Mouse (Mus musculus): Measurements from ENCODE around the gene Pola1. TPM values are rescaled to one million over a fixed set of nuclear protein-coding genes. Genes with fewer than 3 reads are reported as not detected.
A peak's percentile ranks its signal among the peaks of the same experiment; 100 is the strongest.

The Pola1 gene
- total RNA-seq (2022), result 1 to 10 TPM; 4.2 to 5.2 (median 4.6) TPM

- DNase-seq (ENCODE audit: low spot score), result peak; percentile 86
Observed at GRCm38 (mm10) chrX:93631657-93632449, at the start of gene Pola1. TSS of gene Pola1 (minus strand) at chrX:93632155.

GRCm38 (mm10) chrX:93676228-93676627, 44.3 kb upstream of the Pola1 start:
- DNase-seq (ENCODE audit: low spot score), result no peak

- peak; percentile 1 for DNase-seq (ENCODE audit: low spot score)
Observed at GRCm38 (mm10) chrX:93674836-93675795, 43.2 kb upstream of the Pola1 start.

GRCm38 (mm10) chrX:93674432-93674831, 42.5 kb upstream of the Pola1 start:
- DNase-seq (ENCODE audit: low spot score), result no peak

- no peak for DNase-seq (ENCODE audit: low spot score)
Observed at GRCm38 (mm10) chrX:93664787-93665186, 32.8 kb upstream of the Pola1 start.

- no peak for DNase-seq (ENCODE audit: low spot score)
Observed at GRCm38 (mm10) chrX:93663919-93664586, 32.1 kb upstream of the Pola1 start.

GRCm38 (mm10) chrX:93655153-93655552, 23.2 kb upstream of the Pola1 start:
- no peak for DNase-seq (ENCODE audit: low spot score)

GRCm38 (mm10) chrX:93654218-93655002, 22.5 kb upstream of the Pola1 start, which contains the start of gene Pcyt1b:
TSS of gene Pcyt1b (plus strand) at chrX:93654863.
- no peak for DNase-seq (ENCODE audit: low spot score)

GRCm38 (mm10) chrX:93650738-93651137, 18.8 kb upstream of the Pola1 start:
- DNase-seq (ENCODE audit: low spot score), result no peak

- DNase-seq (ENCODE audit: low spot score), result no peak
Observed at GRCm38 (mm10) chrX:93644022-93644421, 12.1 kb upstream of the Pola1 start.

GRCm38 (mm10) chrX:93643600-93643999, 11.6 kb upstream of the Pola1 start:
- DNase-seq (ENCODE audit: low spot score), result no peak

- no peak for DNase-seq (ENCODE audit: low spot score)
Observed at GRCm38 (mm10) chrX:93634861-93635375, 3.0 kb upstream of the Pola1 start.

GRCm38 (mm10) chrX:93630256-93630655, 1.7 kb downstream of the Pola1 start:
- DNase-seq (ENCODE audit: low spot score), result no peak

- no peak for DNase-seq (ENCODE audit: low spot score)
Observed at GRCm38 (mm10) chrX:93602214-93602613, 29.7 kb downstream of the Pola1 start.

GRCm38 (mm10) chrX:93594283-93594682, 37.7 kb downstream of the Pola1 start:
- DNase-seq (ENCODE audit: low spot score), result no peak

- no peak for DNase-seq (ENCODE audit: low spot score)
Observed at GRCm38 (mm10) chrX:93580931-93581330, 51.0 kb downstream of the Pola1 start.

GRCm38 (mm10) chrX:93557171-93557570, 74.8 kb downstream of the Pola1 start:
- no peak for DNase-seq (ENCODE audit: low spot score)

- no peak for DNase-seq (ENCODE audit: low spot score)
Observed at GRCm38 (mm10) chrX:93539779-93540178, 92.2 kb downstream of the Pola1 start.

GRCm38 (mm10) chrX:93502865-93503353, 129.0 kb downstream of the Pola1 start:
- DNase-seq (ENCODE audit: low spot score), result peak; percentile 4

- no peak for DNase-seq (ENCODE audit: low spot score)
Observed at GRCm38 (mm10) chrX:93497597-93497996, 134.4 kb downstream of the Pola1 start.

GRCm38 (mm10) chrX:93465711-93466110, 166.2 kb downstream of the Pola1 start:
- peak; percentile 6 for DNase-seq (ENCODE audit: low spot score)
